Mouse (Mus musculus) heart, embryonic 13.5 days (tissue): ENCODE measurements at regions not wholly inside any gene's neighbourhood (a gene's known extent, or its start where the extent isn't known, plus 50 kb on each side); places are given as distances from the start of the nearest gene placed in this dataset.

Experiments
- ATAC-seq: fragments of 200-750 bp; cut with Nextera tagmentation; 2 replicates; pipeline ENCODE4 v1.8.0; 2017; ENCODE audit warnings: moderate TSS enrichment; ENCODE audit not compliant: insufficient number of reproducible peaks, low FRiP score, low TSS enrichment; ENCODE audit errors: extremely low read depth
- H3K27ac ChIP-seq: fragments of 300-500 bp; sonication (generic); replicated peaks from 2 replicates; pipeline ENCODE4 v1.5.1; 2015; ENCODE audit warnings: moderate library complexity, mild to moderate bottlenecking, inconsistent platforms
- H3K27me3 ChIP-seq: fragments of 300-500 bp; sonication (generic); replicated peaks from 2 replicates; pipeline ENCODE4 v1.6.1; 2015; ENCODE audit warnings: mild to moderate bottlenecking, inconsistent platforms
- H3K36me3 ChIP-seq: fragments of 300-500 bp; sonication (generic); 2 replicates; pipeline ENCODE4 v1.6.1; 2015; ENCODE audit warnings: mild to moderate bottlenecking, inconsistent platforms
- H3K4me1 ChIP-seq: fragments of 300-500 bp; sonication (generic); 2 replicates; pipeline ENCODE4 v1.6.1; 2015; ENCODE audit warnings: inconsistent platforms
- H3K4me2 ChIP-seq: fragments of 300-500 bp; sonication (generic); 2 replicates; pipeline ENCODE4 v1.6.1; 2015; ENCODE audit warnings: inconsistent platforms, mild to moderate bottlenecking, moderate library complexity
- H3K4me3 ChIP-seq: fragments of 300-500 bp; sonication (generic); 2 replicates; pipeline ENCODE4 v1.5.1; 2015; ENCODE audit warnings: moderate library complexity, mild to moderate bottlenecking, inconsistent platforms
- H3K9ac ChIP-seq: fragments of 300-500 bp; sonication (generic); 2 replicates; pipeline ENCODE4 v1.6.1; 2015; ENCODE audit warnings: inconsistent platforms, mild to moderate bottlenecking, moderate library complexity
- H3K9me3 ChIP-seq: fragments of 300-500 bp; sonication (generic); 2 replicates; pipeline ENCODE4 v1.6.1; 2016; ENCODE audit warnings: inconsistent platforms
- WGBS: fragments of 180-500 bp; shearing (Covaris S2); methylation state at CpG from one replicate; pipeline ENCODE4 v1.1.7; 2015; ENCODE audit warnings: mixed read lengths; 5-methylcytosine and 5-hydroxymethylcytosine counted together

GRCm38 (mm10) chr3:133625046-133625445 is 80.1 kb upstream of the Tet2 start:
- Histone ChIP-seq H3K4me1 (peaks cover 13% of the 10 kb centered on the region), H3K9me3 (no peaks in the 10 kb centered on the region), H3K9ac (no peak overlapping the region), H3K36me3 (no peaks in the 10 kb centered on the region), H3K4me3 (no peak overlapping the region), H3K4me2 (no peak overlapping the region), H3K27ac (no peak overlapping the region), H3K27me3 (no peaks in the 10 kb centered on the region)
- no peak for ATAC-seq
- WGBS: 86% methylated on average over 3 of the region's 3 CpGs

- H3K27me3 ChIP-seq: no peaks in the 10 kb centered on the region
- no peak overlapping the region for H3K4me3 ChIP-seq
- H3K36me3 ChIP-seq: no peaks in the 10 kb centered on the region
- 41% methylated on average over 1 of the region's 1 CpGs for WGBS
- no peak overlapping the region for H3K9ac ChIP-seq
- no peaks in the 10 kb centered on the region for H3K9me3 ChIP-seq
- no peak overlapping the region for H3K4me2 ChIP-seq
- no peak for ATAC-seq
- no peak overlapping the region for H3K27ac ChIP-seq
- H3K4me1 ChIP-seq: peaks cover 13% of the 10 kb centered on the region
Measured at GRCm38 (mm10) chr3:133626442-133626841, 81.5 kb upstream of the Tet2 start.

DNA sequence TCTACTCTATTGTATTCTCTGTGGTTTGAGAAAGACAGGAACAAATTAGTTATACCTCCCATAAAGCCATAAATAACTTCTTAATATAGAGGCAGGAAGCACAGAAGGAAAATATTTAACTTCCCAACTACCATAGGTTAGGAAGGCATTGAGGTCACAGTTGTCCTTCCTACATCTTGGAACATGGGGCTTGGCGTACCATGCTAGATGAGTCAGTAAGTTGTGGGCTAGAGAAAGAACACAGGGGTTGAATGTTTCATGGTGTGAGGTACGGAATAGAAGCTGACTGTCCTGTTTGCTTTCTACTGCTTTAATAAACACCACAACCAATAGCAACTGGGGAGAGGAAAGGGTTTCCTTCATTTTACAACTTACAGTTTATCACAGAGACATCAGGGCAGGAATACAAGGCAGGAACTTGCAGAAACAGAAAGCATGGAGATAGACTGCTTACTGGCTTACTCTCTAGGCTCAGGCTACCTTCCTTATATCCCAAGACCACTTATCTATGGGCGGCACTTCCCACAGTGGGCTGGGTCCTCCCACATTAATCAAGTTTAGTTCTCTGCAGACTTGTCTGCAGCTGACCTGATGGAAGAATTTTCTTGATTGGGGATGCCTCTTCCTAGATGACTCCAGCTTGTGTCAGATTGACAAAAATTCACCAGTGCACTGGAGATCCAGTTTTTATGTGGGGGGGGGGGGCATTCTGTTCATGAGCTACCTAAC is 82.3 kb upstream of the Tet2 start:
- Histone ChIP-seq H3K4me2 (no peak overlapping the region), H3K36me3 (no peaks in the 10 kb centered on the region), H3K4me3 (no peak overlapping the region), H3K9me3 (no peaks in the 10 kb centered on the region), H3K4me1 (peaks cover 13% of the 10 kb centered on the region), H3K27ac (no peak overlapping the region), H3K9ac (no peak overlapping the region), H3K27me3 (no peaks in the 10 kb centered on the region)
- WGBS: 73% methylated on average over 3 of the region's 3 CpGs
- no peak for ATAC-seq

- Histone ChIP-seq H3K4me3 (no peak overlapping the region), H3K4me1 (peaks cover 8% of the 10 kb centered on the region), H3K9ac (no peak overlapping the region), H3K36me3 (no peaks in the 10 kb centered on the region), H3K9me3 (no peaks in the 10 kb centered on the region), H3K4me2 (no peak overlapping the region), H3K27me3 (no peaks in the 10 kb centered on the region), H3K27ac (no peak overlapping the region)
- no peak for ATAC-seq
- WGBS: 78% methylated on average over 5 of the region's 5 CpGs
Measured at GRCm38 (mm10) chr3:133634306-133634705, 89.4 kb upstream of the Tet2 start.

DNA sequence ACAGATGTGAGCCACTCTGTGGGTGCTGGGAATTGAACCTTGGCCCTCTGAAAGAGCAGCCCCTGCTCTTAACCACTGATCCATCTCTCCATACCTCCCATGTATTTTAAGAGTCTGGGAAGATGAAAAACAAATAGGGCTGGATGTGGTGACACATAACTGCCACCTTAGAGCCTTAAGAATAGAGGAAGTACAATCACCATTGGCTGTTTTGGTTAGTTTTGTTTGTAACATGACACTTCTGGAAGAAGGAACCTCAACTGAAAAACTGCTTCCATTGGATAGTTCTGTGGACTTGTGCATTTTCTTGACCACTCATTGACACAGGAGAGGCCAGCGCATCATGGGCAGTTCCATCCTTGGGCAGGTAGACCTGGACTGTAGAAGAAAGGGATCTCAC is 100.7 kb upstream of the Tet2 start:
- ATAC-seq: no peak
- Histone ChIP-seq H3K27ac (no peak overlapping the region), H3K9me3 (no peaks in the 10 kb centered on the region), H3K36me3 (no peaks in the 10 kb centered on the region), H3K9ac (no peak overlapping the region), H3K27me3 (no peaks in the 10 kb centered on the region), H3K4me3 (no peak overlapping the region), H3K4me2 (no peak overlapping the region), H3K4me1 (no peaks in the 10 kb centered on the region)
- WGBS: 86% methylated on average over 1 of the region's 1 CpGs

DNA sequence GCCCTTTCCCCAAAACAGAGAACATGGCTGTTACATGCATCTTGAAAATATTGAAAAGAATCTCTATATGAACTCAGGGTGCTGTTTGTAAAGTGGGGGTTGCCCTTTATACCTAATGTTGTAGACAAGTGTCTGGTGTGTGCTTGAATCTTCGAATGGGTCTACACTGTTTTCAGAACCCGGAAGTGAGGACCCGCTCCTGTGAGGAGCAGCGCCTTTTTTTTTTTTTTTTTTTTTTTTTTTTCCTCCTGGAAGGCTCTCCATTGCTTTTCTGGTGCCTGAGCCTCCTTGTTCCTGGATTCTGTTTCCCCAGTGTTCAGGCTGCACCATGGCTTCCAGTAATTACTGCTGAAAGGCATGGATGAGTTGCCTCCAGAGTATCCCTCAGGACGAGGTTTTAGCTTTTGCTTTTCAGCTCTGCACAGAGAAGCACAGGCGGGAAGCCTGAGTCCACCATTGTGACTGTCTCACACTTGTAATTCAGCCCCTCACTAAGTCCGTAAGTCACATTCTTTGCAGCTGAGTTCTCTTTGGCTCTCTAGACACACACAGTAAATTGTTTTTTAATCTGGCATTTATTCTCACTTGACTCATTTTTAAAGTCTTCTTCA is 101.6 kb upstream of the Tet2 start:
- Histone ChIP-seq H3K9ac (no peak overlapping the region), H3K4me3 (no peak overlapping the region), H3K4me2 (no peak overlapping the region), H3K9me3 (no peaks in the 10 kb centered on the region), H3K36me3 (no peaks in the 10 kb centered on the region), H3K27me3 (no peaks in the 10 kb centered on the region), H3K27ac (no peak overlapping the region), H3K4me1 (no peaks in the 10 kb centered on the region)
- WGBS: 67% methylated on average over 7 of the region's 7 CpGs
- no peak for ATAC-seq

DNA sequence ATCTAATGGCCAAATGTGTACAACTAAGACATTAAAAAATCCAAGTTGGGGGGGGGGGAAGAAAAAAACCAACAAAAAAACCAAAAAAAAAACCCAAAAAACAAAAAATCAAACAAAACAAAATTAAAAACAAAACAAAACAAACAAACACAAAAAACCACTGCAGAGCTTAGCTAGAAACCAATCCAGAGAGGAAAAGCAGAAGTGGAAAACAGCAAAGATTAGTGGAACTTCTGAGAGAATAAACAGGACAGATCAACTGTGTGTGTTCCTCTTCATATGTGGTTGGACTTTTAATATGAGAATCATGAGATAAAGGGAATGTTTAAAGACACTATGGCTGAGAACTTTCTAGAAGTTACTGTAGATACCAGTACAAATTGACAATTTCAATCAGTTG is 105.1 kb upstream of the Tet2 start:
- no peaks in the 10 kb centered on the region for H3K9me3 ChIP-seq

DNA sequence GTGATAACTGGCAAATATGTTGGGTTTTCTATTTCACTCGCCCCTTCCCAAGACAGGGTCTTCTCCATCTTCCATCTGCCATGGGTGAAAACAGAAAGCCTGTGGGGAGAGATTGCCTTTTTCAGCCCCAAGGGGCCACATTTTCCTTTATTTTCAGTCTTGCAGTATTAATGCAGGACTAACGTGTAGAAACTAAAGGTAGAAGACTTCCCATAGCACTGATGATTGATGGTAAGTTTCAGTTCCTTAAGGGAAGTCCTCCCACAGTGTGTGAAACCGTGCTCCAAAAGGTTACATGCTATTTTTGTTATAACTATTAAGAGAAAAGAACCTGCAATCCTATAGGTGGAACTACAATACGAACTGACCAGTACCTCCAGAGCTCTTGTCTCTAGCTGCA is 107.1 kb upstream of the Tet2 start:
- no peaks in the 10 kb centered on the region for H3K27me3 ChIP-seq

More for the DNA sequence above, 105.1 kb upstream of the Tet2 start:
- no peaks in the 10 kb centered on the region for H3K27me3 ChIP-seq
- H3K27ac ChIP-seq: no peak overlapping the region
- H3K4me2 ChIP-seq: no peak overlapping the region
- ATAC-seq: no peak
- no peaks in the 10 kb centered on the region for H3K36me3 ChIP-seq
- no peak overlapping the region for H3K9ac ChIP-seq
- no peaks in the 10 kb centered on the region for H3K4me1 ChIP-seq
- H3K4me3 ChIP-seq: no peak overlapping the region

DNA sequence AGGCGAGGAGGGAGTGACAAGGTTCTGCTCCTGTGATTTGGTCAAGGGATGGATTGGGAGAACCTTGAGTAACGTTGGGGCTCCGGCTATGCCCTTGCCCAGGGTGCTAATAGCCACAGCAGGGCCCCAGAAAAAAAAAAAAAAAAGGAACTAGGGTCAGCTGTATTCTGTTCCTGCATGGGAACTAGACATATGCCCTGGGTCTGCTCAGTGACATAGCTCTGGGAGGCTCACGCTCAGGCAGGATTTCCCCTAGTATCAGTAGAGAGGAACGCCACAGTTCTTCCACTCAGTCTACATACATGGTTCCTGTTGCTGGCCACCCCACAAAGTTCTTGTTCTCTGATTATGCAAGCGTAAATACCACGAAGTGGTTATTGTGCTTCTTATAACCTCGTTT is 114.8 kb upstream of the Tet2 start:
- H3K9ac ChIP-seq: no peak overlapping the region
- H3K27ac ChIP-seq: no peak overlapping the region
- H3K36me3 ChIP-seq: no peaks in the 10 kb centered on the region
- no peaks in the 10 kb centered on the region for H3K4me1 ChIP-seq
- no peaks in the 10 kb centered on the region for H3K27me3 ChIP-seq
- no peak overlapping the region for H3K4me3 ChIP-seq
- 80% methylated on average over 8 of the region's 8 CpGs for WGBS
- H3K4me2 ChIP-seq: no peak overlapping the region
- H3K9me3 ChIP-seq: no peaks in the 10 kb centered on the region
- no peak for ATAC-seq

More for the DNA sequence above, 107.1 kb upstream of the Tet2 start:
- no peaks in the 10 kb centered on the region for H3K36me3 ChIP-seq
- no peak overlapping the region for H3K4me2 ChIP-seq
- no peak for ATAC-seq
- H3K4me3 ChIP-seq: no peak overlapping the region
- H3K4me1 ChIP-seq: no peaks in the 10 kb centered on the region
- H3K9ac ChIP-seq: no peak overlapping the region
- H3K9me3 ChIP-seq: no peaks in the 10 kb centered on the region
- 69% methylated on average over 4 of the region's 4 CpGs for WGBS
- H3K27ac ChIP-seq: no peak overlapping the region

- no peak overlapping the region for H3K27ac ChIP-seq
- WGBS: 63% methylated on average over 3 of the region's 3 CpGs
- no peak overlapping the region for H3K4me3 ChIP-seq
- H3K9me3 ChIP-seq: no peaks in the 10 kb centered on the region
- ATAC-seq: no peak
- no peaks in the 10 kb centered on the region for H3K27me3 ChIP-seq
- no peaks in the 10 kb centered on the region for H3K36me3 ChIP-seq
- no peak overlapping the region for H3K9ac ChIP-seq
- no peak overlapping the region for H3K4me2 ChIP-seq
- H3K4me1 ChIP-seq: no peaks in the 10 kb centered on the region
Measured at GRCm38 (mm10) chr3:133661303-133661702, 116.4 kb upstream of the Tet2 start.

GRCm38 (mm10) chr3:133664914-133665313 is 120.0 kb upstream of the Tet2 start:
- no peak for ATAC-seq
- H3K36me3 ChIP-seq: no peaks in the 10 kb centered on the region
- no peak overlapping the region for H3K9ac ChIP-seq

More at GRCm38 (mm10) chr3:133664914-133665313, 120.0 kb upstream of the Tet2 start:
- Histone ChIP-seq H3K27ac (no peak overlapping the region), H3K9me3 (no peaks in the 10 kb centered on the region), H3K27me3 (no peaks in the 10 kb centered on the region), H3K4me2 (no peak overlapping the region), H3K4me3 (no peak overlapping the region), H3K4me1 (no peaks in the 10 kb centered on the region)
- WGBS: 66% methylated on average over 3 of the region's 3 CpGs
